Mouse (Mus musculus): ENCODE results near the gene Sptan1. TPM values are rescaled to one million over a fixed set of nuclear protein-coding genes. Genes with fewer than 3 reads are reported as not detected.
"Not testable (repeated sequence)": the region's sequence is repeated elsewhere in the genome, so short reads cannot be mapped to it uniquely, and the experiment has no call there.

The Sptan1 gene
- polyA plus RNA-seq, 1 experiment from 2014 or later, result 156 TPM

DNA sequence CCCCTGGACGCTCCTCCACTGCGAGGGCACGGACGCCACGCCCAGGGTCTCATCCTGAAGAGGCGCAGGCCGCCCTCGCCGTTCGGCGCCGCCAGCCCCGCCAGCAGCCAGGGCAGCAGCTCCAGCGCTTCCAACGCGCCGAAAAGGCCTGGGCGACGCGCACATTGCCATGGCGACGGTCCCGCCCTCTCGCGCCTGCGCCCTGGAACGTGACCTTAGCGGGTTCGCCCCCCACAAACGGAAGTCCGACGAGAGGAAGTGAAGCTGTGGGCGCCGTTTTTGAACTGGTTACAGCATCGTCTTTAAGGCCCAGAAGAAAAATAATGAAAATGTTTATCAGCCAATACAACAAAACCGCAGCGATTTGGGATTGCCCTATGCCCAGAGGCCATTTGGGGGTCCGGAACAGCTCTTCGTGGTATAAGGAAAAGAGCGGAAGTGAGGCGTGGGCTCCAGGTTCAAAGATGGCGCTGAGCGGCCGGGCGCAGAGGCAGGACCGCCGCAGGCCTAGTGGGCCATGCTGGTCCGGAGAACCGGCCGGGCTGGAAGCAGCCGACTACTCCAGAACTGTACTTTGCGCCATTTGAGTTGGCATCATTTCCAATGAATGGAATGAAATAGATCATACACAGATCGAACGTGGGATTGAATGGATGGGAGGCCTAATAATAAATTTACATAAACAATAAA, 83.5 kb downstream of the Sptan1 start, which contains the start of gene Wdr34:
Gene Wdr34, minus strand, starts transcription at position 183 of the 690 bp plus-strand sequence.
- no peaks in the 10 kb centered on the region for H3K27me3 ChIP-seq (ENCODE audit: control insufficient read depth, insufficient read depth, low read length)
- peak within 1 kb of the TSS; percentile 78 for H3K9ac ChIP-seq (ENCODE audit: low read length)
- peak; percentile 90 for ATAC-seq (ENCODE audit: insufficient number of reproducible peaks, insufficient read depth, low FRiP score, low read depth)
- peak within 1 kb of the TSS; percentile 89 to 94 for H3K27ac ChIP-seq (replicated peaks in 1 of 2; ENCODE audit: control insufficient read depth in 1 of 2, insufficient read depth in 1 of 2, low read depth in 2 of 2, low read length in 2 of 2)
- peaks cover 4 to 5% of the 10 kb centered on the region in 2 experiments; a peak in 3 of 4 replicates for H3K4me1 ChIP-seq (ENCODE audit: control insufficient read depth in 2 of 2, insufficient read depth in 2 of 2, low read length in 2 of 2)
- peak within 1 kb of the TSS; percentile 86 for H3K4me2 ChIP-seq (ENCODE audit: low read length)
- peak within 1 kb of the TSS; percentile 65 to 70 for H3K4me3 ChIP-seq (ENCODE audit: control insufficient read depth in 1 of 2, insufficient read depth in 1 of 2, low read depth in 1 of 2, low read length in 2 of 2)
- H3K9me3 ChIP-seq (ENCODE audit: control insufficient read depth, low read length), result no peaks in the 10 kb centered on the region
- 1% methylated on average over 54 of the region's 54 CpGs for WGBS
- 0 out of 2 replicates have a peak, but pooled peaks cover 3% of the 10 kb centered on the region for H3K36me3 ChIP-seq (ENCODE audit: control insufficient read depth, insufficient read depth, low read length)

DNA sequence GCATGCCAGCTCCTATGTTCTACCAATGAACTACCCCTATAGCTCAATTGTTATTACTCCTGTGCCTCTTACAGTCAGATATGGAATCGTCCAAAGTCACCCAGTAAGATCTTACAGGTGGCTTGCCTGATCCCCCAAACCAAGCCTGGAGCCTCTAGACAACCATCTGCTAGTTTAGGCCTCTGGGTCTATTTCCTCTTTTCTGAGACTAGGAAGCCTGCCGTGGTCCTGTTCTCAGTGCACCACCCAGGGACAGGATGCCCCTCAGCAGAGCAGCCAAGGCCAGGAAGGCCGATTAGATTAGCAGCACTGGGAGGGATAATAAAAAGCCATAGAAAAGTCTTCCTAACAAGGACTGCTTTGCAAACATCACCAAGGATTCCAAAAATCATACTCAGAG, 84.5 kb downstream of the Sptan1 start:
- H3K27ac ChIP-seq (replicated peaks in 1 of 2; ENCODE audit: control insufficient read depth in 1 of 2, insufficient read depth in 1 of 2, low read depth in 2 of 2, low read length in 2 of 2), result 0 out of 4 replicates have a peak overlapping the region, but pooled peaks of 1 of the 2 experiments have one; percentile 32
- peaks cover 4 to 5% of the 10 kb centered on the region in 2 experiments; a peak in 3 of 4 replicates for H3K4me1 ChIP-seq (ENCODE audit: control insufficient read depth in 2 of 2, insufficient read depth in 2 of 2, low read length in 2 of 2)
- no peak overlapping the region for H3K9ac ChIP-seq (ENCODE audit: low read length)
- 0 out of 2 replicates have a peak, but pooled peaks cover 3% of the 10 kb centered on the region for H3K36me3 ChIP-seq (ENCODE audit: control insufficient read depth, insufficient read depth, low read length)
- WGBS, result 70% methylated on average over 3 of the region's 3 CpGs
- H3K27me3 ChIP-seq (ENCODE audit: control insufficient read depth, insufficient read depth, low read length), result no peaks in the 10 kb centered on the region
- no peaks in the 10 kb centered on the region for H3K9me3 ChIP-seq (ENCODE audit: control insufficient read depth, low read length)
- no peak overlapping the region for H3K4me2 ChIP-seq (ENCODE audit: low read length)
- no peak overlapping the region for H3K4me3 ChIP-seq (ENCODE audit: control insufficient read depth in 1 of 2, insufficient read depth in 1 of 2, low read depth in 1 of 2, low read length in 2 of 2)
- no peak for ATAC-seq (ENCODE audit: insufficient number of reproducible peaks, insufficient read depth, low FRiP score, low read depth)

DNA sequence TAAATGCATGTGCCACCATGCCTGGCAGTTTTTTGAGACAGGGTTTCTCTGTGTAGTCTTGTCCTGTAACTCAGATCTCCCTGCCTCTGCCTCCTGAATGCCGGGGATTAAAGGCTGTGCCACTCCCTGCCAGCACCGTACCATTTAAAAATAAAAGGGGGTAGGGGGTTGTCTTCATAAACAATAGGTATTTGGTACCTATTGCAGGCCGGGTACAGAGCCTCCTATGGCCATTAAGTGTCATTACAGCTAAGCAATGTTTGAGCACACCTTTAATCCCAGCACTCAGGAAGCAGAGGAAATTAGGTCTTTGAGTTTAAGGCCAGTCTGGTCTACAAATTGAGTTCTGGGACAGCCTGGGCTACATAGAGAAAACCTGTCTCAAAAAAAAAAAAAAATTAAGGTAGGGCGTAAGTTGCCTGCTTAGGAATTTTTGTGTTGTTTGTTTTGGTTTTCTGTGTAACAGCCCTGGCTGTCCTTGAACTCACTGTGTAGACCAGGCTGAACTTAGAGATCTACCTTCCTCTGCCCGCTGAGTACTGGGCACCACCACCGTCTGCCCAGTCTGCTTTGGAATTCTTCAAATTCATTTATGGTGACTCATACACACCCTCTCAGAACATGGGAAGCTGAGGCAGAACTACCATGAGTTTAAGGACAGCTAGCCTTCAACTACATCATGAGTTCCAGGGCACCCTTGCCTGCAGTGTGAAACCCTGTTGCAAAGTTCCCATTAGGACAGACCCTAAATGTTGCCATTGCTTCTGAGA, 86.8 kb downstream of the Sptan1 start:
- WGBS, result 35% methylated on average over 6 of the region's 6 CpGs
- H3K4me3 ChIP-seq (ENCODE audit: control insufficient read depth in 1 of 2, insufficient read depth in 1 of 2, low read depth in 1 of 2, low read length in 2 of 2), result no peak overlapping the region
- H3K27ac ChIP-seq (replicated peaks in 1 of 2; ENCODE audit: control insufficient read depth in 1 of 2, insufficient read depth in 1 of 2, low read depth in 2 of 2, low read length in 2 of 2), result no peak overlapping the region
- no peaks in the 10 kb centered on the region for H3K9me3 ChIP-seq (ENCODE audit: control insufficient read depth, low read length)
- H3K36me3 ChIP-seq (ENCODE audit: control insufficient read depth, insufficient read depth, low read length), result no peaks in the 10 kb centered on the region
- H3K4me1 ChIP-seq (ENCODE audit: control insufficient read depth in 2 of 2, insufficient read depth in 2 of 2, low read length in 2 of 2), result peaks cover 5 to 6% of the 10 kb centered on the region in 2 experiments; a peak in 3 of 4 replicates
- H3K9ac ChIP-seq (ENCODE audit: low read length), result no peak overlapping the region
- H3K27me3 ChIP-seq (ENCODE audit: control insufficient read depth, insufficient read depth, low read length), result no peaks in the 10 kb centered on the region
- no peak for ATAC-seq (ENCODE audit: insufficient number of reproducible peaks, insufficient read depth, low FRiP score, low read depth)
- H3K4me2 ChIP-seq (ENCODE audit: low read length), result no peak overlapping the region

DNA sequence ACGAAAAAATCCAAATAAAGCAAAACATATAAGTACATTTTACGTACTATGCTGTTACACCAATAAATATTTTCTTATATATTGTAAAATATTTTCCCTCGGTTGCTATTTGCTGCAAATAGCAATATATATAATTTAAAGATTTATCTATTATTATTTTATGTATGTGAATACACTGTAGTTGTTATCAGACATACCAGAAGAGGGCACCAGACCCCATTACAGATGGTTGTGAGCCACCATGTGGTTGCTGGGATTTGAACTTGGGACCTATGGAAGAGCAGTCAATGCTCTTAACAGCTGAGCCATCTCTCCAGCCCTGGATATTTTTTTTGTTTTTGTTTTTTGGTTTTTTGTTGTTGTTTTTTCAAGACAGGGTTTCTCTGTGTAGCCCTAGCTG, 90.0 kb downstream of the Sptan1 start:
- H3K27ac ChIP-seq (replicated peaks in 1 of 2; ENCODE audit: control insufficient read depth in 1 of 2, insufficient read depth in 1 of 2, low read depth in 2 of 2, low read length in 2 of 2); H3K4me1 ChIP-seq (ENCODE audit: control insufficient read depth in 2 of 2, insufficient read depth in 2 of 2, low read length in 2 of 2); H3K27me3 ChIP-seq (ENCODE audit: control insufficient read depth, insufficient read depth, low read length); H3K36me3 ChIP-seq (ENCODE audit: control insufficient read depth, insufficient read depth, low read length); H3K9ac ChIP-seq (ENCODE audit: low read length); H3K4me3 ChIP-seq (ENCODE audit: control insufficient read depth in 1 of 2, insufficient read depth in 1 of 2, low read depth in 1 of 2, low read length in 2 of 2); ATAC-seq (ENCODE audit: insufficient number of reproducible peaks, insufficient read depth, low FRiP score, low read depth); H3K9me3 ChIP-seq (ENCODE audit: control insufficient read depth, low read length); H3K4me2 ChIP-seq (ENCODE audit: low read length): not testable (repeated sequence)
- 89% methylated on average over 3 of the region's 3 CpGs for WGBS

DNA sequence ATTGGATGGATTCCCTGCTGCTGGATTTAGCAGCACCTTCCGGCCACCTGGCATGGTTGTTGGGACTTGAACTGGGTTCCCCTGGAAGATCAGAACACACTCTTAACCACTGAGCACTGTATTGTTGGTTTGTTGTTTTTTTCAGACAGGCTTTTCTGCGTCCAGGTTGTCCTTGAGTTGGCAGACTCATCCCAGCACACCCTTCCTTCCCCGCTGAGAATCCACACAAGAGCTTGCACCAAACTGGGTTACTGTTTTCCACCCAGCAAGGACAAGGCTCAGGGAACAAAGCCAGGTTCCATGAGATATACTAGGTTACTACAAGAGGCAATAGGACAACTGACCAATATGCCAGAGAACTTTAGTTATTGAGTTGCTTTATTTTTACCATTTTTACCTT, 91.4 kb downstream of the Sptan1 start:
- Histone ChIP-seq H3K27ac (replicated peaks in 1 of 2; ENCODE audit: control insufficient read depth in 1 of 2, insufficient read depth in 1 of 2, low read depth in 2 of 2, low read length in 2 of 2) (no peak overlapping the region), H3K4me2 (ENCODE audit: low read length) (no peak overlapping the region), H3K36me3 (ENCODE audit: control insufficient read depth, insufficient read depth, low read length) (no peaks in the 10 kb centered on the region), H3K9ac (ENCODE audit: low read length) (no peak overlapping the region), H3K4me1 (ENCODE audit: control insufficient read depth in 2 of 2, insufficient read depth in 2 of 2, low read length in 2 of 2) (0 out of 4 replicates have a peak, but pooled peaks cover 0 to 5% of the 10 kb centered on the region in 2 experiments), H3K4me3 (ENCODE audit: control insufficient read depth in 1 of 2, insufficient read depth in 1 of 2, low read depth in 1 of 2, low read length in 2 of 2) (no peak overlapping the region), H3K9me3 (ENCODE audit: control insufficient read depth, low read length) (no peaks in the 10 kb centered on the region), H3K27me3 (ENCODE audit: control insufficient read depth, insufficient read depth, low read length) (no peaks in the 10 kb centered on the region)
- no peak for ATAC-seq (ENCODE audit: insufficient number of reproducible peaks, insufficient read depth, low FRiP score, low read depth)
- WGBS, result 74% methylated on average over 3 of the region's 3 CpGs

DNA sequence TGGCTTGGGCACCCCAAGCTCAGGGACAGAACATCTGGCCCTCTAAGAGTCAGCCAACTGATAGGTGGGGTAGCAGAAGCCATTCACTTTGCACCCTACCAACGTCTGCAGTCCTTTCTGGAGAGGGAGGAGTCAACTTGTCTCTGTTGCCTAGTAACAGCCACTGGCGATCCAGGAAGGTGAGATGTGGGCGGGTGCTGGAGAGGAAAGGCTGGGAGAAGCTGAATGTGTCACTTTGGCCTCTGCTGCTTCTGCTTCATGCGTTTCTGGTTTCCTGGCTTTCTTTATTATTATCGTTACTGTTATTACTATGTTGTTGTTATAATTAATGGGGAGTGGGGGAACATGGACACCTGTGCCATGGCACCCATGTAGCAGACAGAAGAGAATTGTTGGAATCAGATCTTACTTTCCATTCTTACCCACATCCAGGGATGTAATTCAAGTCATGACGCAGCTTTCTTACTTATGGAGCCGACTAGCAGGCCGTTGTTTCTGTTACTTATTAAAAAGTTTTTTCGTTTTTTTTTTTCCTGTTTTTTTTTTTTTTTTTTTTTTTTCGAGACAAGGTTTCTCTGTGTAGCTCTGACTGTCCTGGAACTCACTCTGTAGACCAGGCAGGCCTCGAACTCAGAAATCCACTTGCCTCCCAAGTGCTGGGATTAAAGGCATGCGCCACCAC, 92.0 kb downstream of the Sptan1 start, which contains the start of gene Set:
Gene Set, plus strand, starts transcription at position 156 of the 682 bp plus-strand sequence.
- Histone ChIP-seq H3K4me3 (ENCODE audit: control insufficient read depth in 1 of 2, insufficient read depth in 1 of 2, low read depth in 1 of 2, low read length in 2 of 2) (no peak within 1 kb of the TSS), H3K27ac (replicated peaks in 1 of 2; ENCODE audit: control insufficient read depth in 1 of 2, insufficient read depth in 1 of 2, low read depth in 2 of 2, low read length in 2 of 2) (no peak within 1 kb of the TSS), H3K4me1 (ENCODE audit: control insufficient read depth in 2 of 2, insufficient read depth in 2 of 2, low read length in 2 of 2) (0 out of 4 replicates have a peak, but pooled peaks cover 0 to 5% of the 10 kb centered on the region in 2 experiments), H3K9ac (ENCODE audit: low read length) (no peak within 1 kb of the TSS), H3K27me3 (ENCODE audit: control insufficient read depth, insufficient read depth, low read length) (no peaks in the 10 kb centered on the region), H3K9me3 (ENCODE audit: control insufficient read depth, low read length) (no peaks in the 10 kb centered on the region), H3K36me3 (ENCODE audit: control insufficient read depth, insufficient read depth, low read length) (no peaks in the 10 kb centered on the region), H3K4me2 (ENCODE audit: low read length) (no peak within 1 kb of the TSS)
- 52% methylated on average over 11 of the region's 12 CpGs for WGBS
- ATAC-seq (ENCODE audit: insufficient number of reproducible peaks, insufficient read depth, low FRiP score, low read depth), result no peak

DNA sequence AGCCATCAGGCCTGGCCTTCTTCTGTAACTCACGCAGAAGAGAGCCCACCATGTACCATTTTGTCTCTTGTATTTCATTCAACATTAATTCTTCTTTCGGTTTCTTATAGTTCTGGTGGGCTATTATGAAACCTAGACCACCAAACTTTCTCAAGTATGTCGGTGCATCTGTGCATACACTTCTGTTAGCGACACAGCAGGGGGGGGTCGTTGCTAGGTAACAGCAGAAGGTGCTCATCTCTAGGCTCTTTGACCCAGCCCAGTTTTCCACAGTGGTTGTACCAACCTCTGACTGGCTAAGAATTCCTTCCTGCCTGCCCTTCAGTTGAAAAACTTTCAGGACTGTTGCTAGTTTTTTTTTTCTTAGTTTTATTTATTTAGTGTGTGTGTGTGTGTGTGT, 93.1 kb downstream of the Sptan1 start:
- no peak overlapping the region for H3K4me3 ChIP-seq (ENCODE audit: control insufficient read depth in 1 of 2, insufficient read depth in 1 of 2, low read depth in 1 of 2, low read length in 2 of 2)
- peaks cover 4 to 11% of the 10 kb centered on the region in 2 experiments for H3K4me1 ChIP-seq (ENCODE audit: control insufficient read depth in 2 of 2, insufficient read depth in 2 of 2, low read length in 2 of 2)
- H3K27ac ChIP-seq (replicated peaks in 1 of 2; ENCODE audit: control insufficient read depth in 1 of 2, insufficient read depth in 1 of 2, low read depth in 2 of 2, low read length in 2 of 2), result no peak overlapping the region
- 64% methylated on average over 5 of the region's 5 CpGs for WGBS
- H3K36me3 ChIP-seq (ENCODE audit: control insufficient read depth, insufficient read depth, low read length), result no peaks in the 10 kb centered on the region
- H3K9ac ChIP-seq (ENCODE audit: low read length), result no peak overlapping the region
- H3K9me3 ChIP-seq (ENCODE audit: control insufficient read depth, low read length), result no peaks in the 10 kb centered on the region
- no peaks in the 10 kb centered on the region for H3K27me3 ChIP-seq (ENCODE audit: control insufficient read depth, insufficient read depth, low read length)
- no peak overlapping the region for H3K4me2 ChIP-seq (ENCODE audit: low read length)
- ATAC-seq (ENCODE audit: insufficient number of reproducible peaks, insufficient read depth, low FRiP score, low read depth), result no peak

All from heart, embryonic 14.5 days (tissue).